Mouse (Mus musculus): Measurements from ENCODE around the gene Ccdc78.

GRCm38 (mm10) chr17:25757691-25758090 lies 28.7 kb upstream of the Ccdc78 start:
- TF ChIP-seq CTCF (IDR thresholded peaks at IDR 0.05; ENCODE audit: low read depth) (no peak), EP300 (optimal IDR thresholded peaks at IDR 0.05) (no peak)
